Mouse (Mus musculus) embryonic facial prominence, embryonic 11.5 days (tissue): ENCODE measurements at regions not wholly inside any gene's neighbourhood (a gene's known extent, or its start where the extent isn't known, plus 50 kb on each side); places are given as distances from the start of the nearest gene placed in this dataset.

Source experiments
- ATAC-seq: fragments of 200-750 bp; cut with Nextera tagmentation; replicated peaks from 2 replicates; pipeline ENCODE4 v1.8.0; 2017; ENCODE audit warnings: low read depth; ENCODE audit not compliant: insufficient number of reproducible peaks, low FRiP score, low TSS enrichment
- DNase-seq: peaks from one replicate; pipeline ENCODE4 v3.0.0-alpha.2; 2015; ENCODE audit warnings: low spot score
- H3K27ac ChIP-seq: fragments of 300-500 bp; sonication (generic); replicated peaks from 2 replicates; pipeline ENCODE4 v1.5.1; 2014; ENCODE audit warnings: mild to moderate bottlenecking, low read depth, low read length, control low read depth
- H3K27me3 ChIP-seq: fragments of 300-500 bp; sonication (generic); 2 replicates; pipeline ENCODE4 v1.6.1; 2014; ENCODE audit warnings: mild to moderate bottlenecking, low read length, moderate library complexity, mixed read lengths; ENCODE audit not compliant: control insufficient read depth, insufficient read depth
- H3K36me3 ChIP-seq: fragments of 300-500 bp; sonication (generic); replicated peaks from 2 replicates; pipeline ENCODE4 v1.6.1; 2014; ENCODE audit warnings: low read depth, mild to moderate bottlenecking, low read length, moderate library complexity, mixed read lengths; ENCODE audit not compliant: control insufficient read depth, insufficient read depth
- H3K4me1 ChIP-seq: fragments of 300-500 bp; sonication (generic); 2 replicates; pipeline ENCODE4 v1.6.1; 2014; ENCODE audit warnings: low read length, mixed read lengths; ENCODE audit not compliant: control insufficient read depth, insufficient read depth
- H3K4me2 ChIP-seq: fragments of 300-500 bp; sonication (generic); 2 replicates; pipeline ENCODE4 v1.6.1; 2014; ENCODE audit warnings: low read depth, mild to moderate bottlenecking, control low read depth, low read length, moderate library complexity
- H3K4me3 ChIP-seq: fragments of 300-500 bp; sonication (generic); 2 replicates; pipeline ENCODE4 v1.5.1; 2014; ENCODE audit warnings: low read depth, low read length, control low read depth
- H3K9ac ChIP-seq: fragments of 300-500 bp; sonication (generic); replicated peaks from 2 replicates; pipeline ENCODE4 v1.6.1; 2014; ENCODE audit warnings: mild to moderate bottlenecking, control low read depth, low read length
- H3K9me3 ChIP-seq: fragments of 300-500 bp; sonication (generic); replicated peaks from 2 replicates; pipeline ENCODE4 v1.6.1; 2016; ENCODE audit warnings: mild to moderate bottlenecking, low read length, inconsistent platforms, mixed read lengths; ENCODE audit not compliant: control insufficient read depth
- WGBS: fragments of 180-500 bp; shearing (Covaris S2); extraction: QIAGEN DNeasy Blood & Tissue Kit; methylation state at CpG from one replicate; pipeline ENCODE4 v1.1.7; 2014; 5-methylcytosine and 5-hydroxymethylcytosine counted together

- 94% methylated on average over 6 of the region's 6 CpGs for WGBS
- ATAC-seq: no peak
- H3K9ac ChIP-seq: no peak overlapping the region
Measured at GRCm38 (mm10) chr1:128707747-128708146, 115.7 kb upstream of the Cxcr4 start.

GRCm38 (mm10) chr1:128706167-128706566, 114.1 kb upstream of the Cxcr4 start:
- Histone ChIP-seq H3K27ac (no peak overlapping the region), H3K4me3 (no peak overlapping the region), H3K4me2 (no peak overlapping the region), H3K9ac (no peak overlapping the region), H3K4me1 (no peaks in the 10 kb centered on the region), H3K9me3 (no peaks in the 10 kb centered on the region), H3K27me3 (no peaks in the 10 kb centered on the region), H3K36me3 (no peaks in the 10 kb centered on the region)
- ATAC-seq (no peak), DNase-seq (no peak)
- WGBS: 79% methylated on average over 2 of the region's 2 CpGs

More at GRCm38 (mm10) chr1:128707747-128708146, 115.7 kb upstream of the Cxcr4 start:
- Histone ChIP-seq H3K27me3 (no peaks in the 10 kb centered on the region), H3K4me2 (no peak overlapping the region), H3K4me1 (no peaks in the 10 kb centered on the region), H3K27ac (no peak overlapping the region), H3K4me3 (no peak overlapping the region), H3K9me3 (no peaks in the 10 kb centered on the region), H3K36me3 (no peaks in the 10 kb centered on the region)
- DNase-seq: no peak

GRCm38 (mm10) chr1:128705071-128705503, 113.0 kb upstream of the Cxcr4 start:
- H3K4me2 ChIP-seq: no peak overlapping the region
- 54% methylated on average over 3 of the region's 3 CpGs for WGBS
- no peak overlapping the region for H3K4me3 ChIP-seq
- H3K4me1 ChIP-seq: no peaks in the 10 kb centered on the region
- ATAC-seq (no peak), DNase-seq (no peak)
- no peak overlapping the region for H3K27ac ChIP-seq
- H3K9me3 ChIP-seq: no peaks in the 10 kb centered on the region
- H3K27me3 ChIP-seq: no peaks in the 10 kb centered on the region
- no peak overlapping the region for H3K9ac ChIP-seq
- H3K36me3 ChIP-seq: no peaks in the 10 kb centered on the region

GRCm38 (mm10) chr1:128701326-128701725, 109.2 kb upstream of the Cxcr4 start:
- no peak overlapping the region for H3K4me2 ChIP-seq
- ATAC-seq: no peak
- H3K27me3 ChIP-seq: no peaks in the 10 kb centered on the region
- no peak for DNase-seq
- H3K9ac ChIP-seq: no peak overlapping the region
- 67% methylated on average over 3 of the region's 3 CpGs for WGBS
- no peaks in the 10 kb centered on the region for H3K9me3 ChIP-seq
- H3K27ac ChIP-seq: no peak overlapping the region
- no peaks in the 10 kb centered on the region for H3K4me1 ChIP-seq
- H3K36me3 ChIP-seq: no peaks in the 10 kb centered on the region
- H3K4me3 ChIP-seq: no peak overlapping the region

GRCm38 (mm10) chr1:128697962-128698361, 105.9 kb upstream of the Cxcr4 start:
- Histone ChIP-seq H3K27me3 (no peaks in the 10 kb centered on the region), H3K9me3 (no peaks in the 10 kb centered on the region), H3K4me2 (no peak overlapping the region), H3K27ac (no peak overlapping the region), H3K9ac (no peak overlapping the region), H3K36me3 (no peaks in the 10 kb centered on the region), H3K4me1 (no peaks in the 10 kb centered on the region), H3K4me3 (no peak overlapping the region)
- DNase-seq (no peak), ATAC-seq (no peak)
- WGBS: 74% methylated on average over 4 of the region's 4 CpGs

GRCm38 (mm10) chr1:128695936-128696335, 103.8 kb upstream of the Cxcr4 start:
- 69% methylated on average over 2 of the region's 2 CpGs for WGBS

GRCm38 (mm10) chr1:128692799-128693198, 100.7 kb upstream of the Cxcr4 start:
- Histone ChIP-seq H3K9ac (no peak overlapping the region), H3K27me3 (no peaks in the 10 kb centered on the region), H3K4me2 (no peak overlapping the region), H3K9me3 (no peaks in the 10 kb centered on the region), H3K36me3 (no peaks in the 10 kb centered on the region), H3K4me1 (no peaks in the 10 kb centered on the region), H3K4me3 (no peak overlapping the region), H3K27ac (no peak overlapping the region)
- ATAC-seq: no peak
- DNase-seq: no peak

More at GRCm38 (mm10) chr1:128695936-128696335, 103.8 kb upstream of the Cxcr4 start:
- no peaks in the 10 kb centered on the region for H3K27me3 ChIP-seq
- no peak overlapping the region for H3K4me2 ChIP-seq
- ATAC-seq (no peak), DNase-seq (no peak)
- H3K36me3 ChIP-seq: no peaks in the 10 kb centered on the region
- H3K4me1 ChIP-seq: no peaks in the 10 kb centered on the region
- H3K27ac ChIP-seq: no peak overlapping the region
- H3K4me3 ChIP-seq: no peak overlapping the region
- no peak overlapping the region for H3K9ac ChIP-seq
- no peaks in the 10 kb centered on the region for H3K9me3 ChIP-seq

- H3K9ac ChIP-seq: no peak overlapping the region
- no peaks in the 10 kb centered on the region for H3K27me3 ChIP-seq
- no peak for ATAC-seq
- H3K4me2 ChIP-seq: no peak overlapping the region
- DNase-seq: no peak
- H3K4me3 ChIP-seq: no peak overlapping the region
- no peaks in the 10 kb centered on the region for H3K9me3 ChIP-seq
- no peak overlapping the region for H3K27ac ChIP-seq
- WGBS: 26% methylated on average over 8 of the region's 8 CpGs
- H3K36me3 ChIP-seq: no peaks in the 10 kb centered on the region
- peaks cover 2% of the 10 kb centered on the region; the same call in 1 of the 2 replicates for H3K4me1 ChIP-seq
Measured at GRCm38 (mm10) chr1:128692313-128692712, 100.2 kb upstream of the Cxcr4 start.
